Mouse (Mus musculus) E14TG2a.4 (cell line): ENCODE measurements at regions not wholly inside any gene's neighbourhood (a gene's known extent, or its start where the extent isn't known, plus 50 kb on each side); places are given as distances from the start of the nearest gene placed in this dataset.
A peak's percentile ranks its signal among the peaks of the same experiment; 100 is the strongest.

Experiments
- H3K27me3 ChIP-seq: 2 replicates; pipeline ENCODE4 v1.6.1; 2014; ENCODE audit warnings: low read length, control low read depth; ENCODE audit not compliant: insufficient read depth
- H3K36me3 ChIP-seq: 2 replicates; pipeline ENCODE4 v1.6.1; 2014; ENCODE audit warnings: low read length, control low read depth; ENCODE audit not compliant: insufficient read depth
- H3K4me1 ChIP-seq: replicated peaks from 2 replicates; pipeline ENCODE4 v1.6.1; 2014; ENCODE audit warnings: low read depth, low read length, control low read depth
- H3K4me3 ChIP-seq: replicated peaks from 2 replicates; pipeline ENCODE4 v1.5.1; 2014; ENCODE audit warnings: mild to moderate bottlenecking, low read length
- H3K9me3 ChIP-seq: 2 replicates; pipeline ENCODE4 v1.6.1; 2014; ENCODE audit warnings: low read length, control low read depth
- CTCF ChIP-seq: conservative IDR thresholded peaks from 2 replicates; pipeline ENCODE4 v1.5.1; 2014; ENCODE audit warnings: low read length
- NANOG ChIP-seq: IDR thresholded peaks from 2 replicates; pipeline ENCODE4 v1.6.1; 2014; ENCODE audit warnings: borderline replicate concordance, low read length, mixed read lengths
- POU5F1 ChIP-seq: IDR thresholded peaks from 2 replicates; pipeline ENCODE4 v1.6.1; 2014; ENCODE audit warnings: low read length, borderline replicate concordance

- Histone ChIP-seq H3K36me3 (no peaks in the 10 kb centered on the region), H3K9me3 (no peaks in the 10 kb centered on the region), H3K4me3 (no peak overlapping the region), H3K27me3 (peaks cover 2% of the 10 kb centered on the region; the same call in 1 of the 2 replicates), H3K4me1 (no peaks in the 10 kb centered on the region)
- TF ChIP-seq POU5F1 (no peak), NANOG (no peak), CTCF (no peak)
These were observed 195.5 kb downstream of the Foxa2 start for GRCm38 (mm10) chr2:147851186-147851802.

- no peak for TF ChIP-seq POU5F1
- peak; percentile 41 for TF ChIP-seq CTCF
- TF ChIP-seq NANOG, result no peak
- no peaks in the 10 kb centered on the region for H3K36me3 ChIP-seq
- no peaks in the 10 kb centered on the region for H3K9me3 ChIP-seq
- peaks cover 7% of the 10 kb centered on the region; the same call in 1 of the 2 replicates for H3K27me3 ChIP-seq
- no peaks in the 10 kb centered on the region for H3K4me1 ChIP-seq
- H3K4me3 ChIP-seq, result no peak overlapping the region
These were observed 199.6 kb downstream of the Foxa2 start for GRCm38 (mm10) chr2:147846968-147847749.

- Histone ChIP-seq H3K9me3 (no peaks in the 10 kb centered on the region), H3K4me3 (no peak overlapping the region), H3K36me3 (no peaks in the 10 kb centered on the region), H3K27me3 (peaks cover 7% of the 10 kb centered on the region; the same call in 1 of the 2 replicates), H3K4me1 (no peaks in the 10 kb centered on the region)
- TF ChIP-seq CTCF (no peak), POU5F1 (no peak), NANOG (no peak)
These were observed 201.5 kb downstream of the Foxa2 start for GRCm38 (mm10) chr2:147845256-147845655.

- no peaks in the 10 kb centered on the region for H3K4me1 ChIP-seq
- 0 out of 2 replicates have a peak, but pooled peaks cover 2% of the 10 kb centered on the region for H3K27me3 ChIP-seq
- no peaks in the 10 kb centered on the region for H3K9me3 ChIP-seq
- no peaks in the 10 kb centered on the region for H3K36me3 ChIP-seq
- H3K4me3 ChIP-seq, result no peak overlapping the region
- TF ChIP-seq NANOG, result no peak
- TF ChIP-seq CTCF, result no peak
- TF ChIP-seq POU5F1, result no peak
These were observed 205.8 kb downstream of the Foxa2 start for GRCm38 (mm10) chr2:147840936-147841335.

DNA sequence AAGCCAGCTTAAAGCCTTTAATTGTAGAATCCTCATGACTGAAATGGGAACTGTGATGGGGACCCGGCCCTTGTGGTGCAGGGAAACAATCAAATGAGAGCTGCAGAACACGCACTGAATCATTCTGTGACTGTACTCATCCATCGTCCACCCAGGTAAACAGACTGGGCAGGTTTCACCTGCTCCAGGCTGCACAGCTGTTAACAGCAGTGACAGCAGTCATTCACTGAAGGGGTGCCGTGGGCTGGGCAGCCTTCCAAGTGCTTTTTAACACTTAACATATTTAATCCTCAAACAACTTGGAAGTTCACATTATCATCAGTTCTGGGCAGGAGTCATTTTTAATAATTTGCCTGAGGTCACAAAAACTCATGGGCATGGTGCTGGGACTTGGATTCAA lies 208.2 kb downstream of the Foxa2 start:
- Histone ChIP-seq H3K4me3 (no peak overlapping the region), H3K4me1 (no peaks in the 10 kb centered on the region), H3K9me3 (no peaks in the 10 kb centered on the region), H3K36me3 (no peaks in the 10 kb centered on the region), H3K27me3 (no peaks in the 10 kb centered on the region; the same call in 1 of the 2 replicates)
- TF ChIP-seq NANOG, result no peak
- no peak for TF ChIP-seq POU5F1
- TF ChIP-seq CTCF, result no peak

- no peaks in the 10 kb centered on the region for H3K4me1 ChIP-seq
- TF ChIP-seq CTCF (no peak), POU5F1 (no peak), NANOG (no peak)
- H3K4me3 ChIP-seq, result no peak overlapping the region
- H3K27me3 ChIP-seq, result no peaks in the 10 kb centered on the region
- no peaks in the 10 kb centered on the region for H3K36me3 ChIP-seq
- H3K9me3 ChIP-seq, result no peaks in the 10 kb centered on the region
These were observed 216.2 kb downstream of the Foxa2 start for GRCm38 (mm10) chr2:147830551-147830950.

DNA sequence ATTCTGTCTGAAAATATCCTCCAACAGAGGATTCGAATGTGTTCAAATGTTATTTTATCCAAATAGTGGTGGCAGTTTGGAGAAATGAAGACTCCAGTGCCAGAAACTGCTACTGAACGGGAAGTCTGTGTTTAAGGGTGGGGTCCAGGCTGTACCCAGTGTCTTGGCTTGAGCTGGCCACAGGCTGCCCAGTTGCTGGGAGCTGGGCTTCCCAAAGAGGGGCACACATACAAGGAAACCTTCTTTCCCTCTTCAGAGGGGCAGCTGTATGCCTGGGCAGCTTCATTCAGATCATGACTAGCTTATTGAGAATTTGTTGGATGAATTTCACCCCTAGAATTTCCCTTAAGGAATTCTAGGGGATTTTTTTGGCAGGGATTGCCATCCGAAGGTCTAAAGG lies 229.8 kb downstream of the Foxa2 start:
- TF ChIP-seq CTCF (no peak), POU5F1 (no peak), NANOG (no peak)
- Histone ChIP-seq H3K4me1 (no peaks in the 10 kb centered on the region), H3K27me3 (no peaks in the 10 kb centered on the region), H3K4me3 (no peak overlapping the region), H3K36me3 (no peaks in the 10 kb centered on the region), H3K9me3 (no peaks in the 10 kb centered on the region)

DNA sequence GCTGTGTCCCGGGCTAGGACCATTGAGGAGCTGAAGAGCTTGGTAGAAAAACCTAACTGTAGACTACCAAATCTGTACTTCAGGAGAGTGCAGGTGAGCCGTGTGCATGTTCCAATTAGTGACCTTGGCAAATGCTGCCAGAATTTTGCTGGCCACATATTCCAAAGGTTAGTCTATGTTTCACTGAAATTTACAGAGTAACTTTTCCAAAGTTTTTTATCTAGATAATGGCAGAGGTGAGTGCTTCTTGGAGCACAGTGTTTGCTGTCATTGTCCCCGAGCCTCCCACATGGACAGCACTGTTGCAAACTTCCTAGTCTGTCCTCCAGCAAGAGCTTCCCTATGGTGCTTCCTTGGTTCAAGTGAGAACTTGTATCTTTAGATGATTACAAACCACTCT lies 232.5 kb downstream of the Foxa2 start:
- no peaks in the 10 kb centered on the region for H3K36me3 ChIP-seq
- no peaks in the 10 kb centered on the region for H3K27me3 ChIP-seq
- H3K9me3 ChIP-seq, result no peaks in the 10 kb centered on the region
- TF ChIP-seq CTCF, result no peak
- TF ChIP-seq NANOG, result no peak
- no peak for TF ChIP-seq POU5F1
- no peak overlapping the region for H3K4me3 ChIP-seq
- H3K4me1 ChIP-seq, result no peaks in the 10 kb centered on the region
